Mouse (Mus musculus) hindbrain, embryonic 15.5 days (tissue): Measurements from ENCODE around the gene Rala. TPM values are rescaled to one million over a fixed set of nuclear protein-coding genes. Genes with fewer than 3 reads are reported as not detected.

Experiments used
- ATAC-seq: fragments of 200-750 bp; cut with Nextera tagmentation; 2 replicates; pipeline ENCODE4 v1.8.0; 2017; ENCODE audit warnings: low read depth, moderate number of reproducible peaks, moderate TSS enrichment; ENCODE audit not compliant: low FRiP score
- H3K27ac ChIP-seq: fragments of 300-500 bp; sonication (generic); replicated peaks from 2 replicates; pipeline ENCODE4 v1.5.1; 2015; ENCODE audit warnings: mild to moderate bottlenecking, inconsistent platforms
- H3K27me3 ChIP-seq: fragments of 300-500 bp; sonication (generic); 2 replicates; pipeline ENCODE4 v1.6.1; 2015; ENCODE audit warnings: control low read depth, inconsistent platforms
- H3K36me3 ChIP-seq: fragments of 300-500 bp; sonication (generic); 2 replicates; pipeline ENCODE4 v1.6.1; 2015; ENCODE audit warnings: control low read depth, inconsistent platforms
- H3K4me1 ChIP-seq: fragments of 300-500 bp; sonication (generic); replicated peaks from 2 replicates; pipeline ENCODE4 v1.6.1; 2015; ENCODE audit warnings: control low read depth, inconsistent platforms
- H3K4me2 ChIP-seq: fragments of 300-500 bp; sonication (generic); 2 replicates; pipeline ENCODE4 v1.6.1; 2015; ENCODE audit warnings: moderate library complexity, mild to moderate bottlenecking, inconsistent platforms
- H3K4me3 ChIP-seq: fragments of 300-500 bp; sonication (generic); 2 replicates; pipeline ENCODE4 v1.5.1; 2015; ENCODE audit warnings: mild to moderate bottlenecking, inconsistent platforms
- H3K9ac ChIP-seq: fragments of 300-500 bp; sonication (generic); 2 replicates; pipeline ENCODE4 v1.6.1; 2015; ENCODE audit warnings: inconsistent platforms
- H3K9me3 ChIP-seq: fragments of 300-500 bp; sonication (generic); 2 replicates; pipeline ENCODE4 v1.6.1; 2016; ENCODE audit warnings: control low read depth, inconsistent platforms
- WGBS: fragments of 180-500 bp; shearing (Covaris S2); methylation state at CpG from one replicate; pipeline ENCODE4 v1.1.7; 2015; 5-methylcytosine and 5-hydroxymethylcytosine counted together
- polyA plus RNA-seq: library from polyadenylated mRNA; unstranded; fragments of >200 nt; fragmentation: Nextera tagmentation; extraction: Ambion mirVana; gene quantifications from 2 replicates; pipeline ENCODE4 v1.2.1, GENCODE M21; 2015

The Rala gene
- polyA plus RNA-seq, 1 experiment from 2014 or later: 232 TPM

DNA sequence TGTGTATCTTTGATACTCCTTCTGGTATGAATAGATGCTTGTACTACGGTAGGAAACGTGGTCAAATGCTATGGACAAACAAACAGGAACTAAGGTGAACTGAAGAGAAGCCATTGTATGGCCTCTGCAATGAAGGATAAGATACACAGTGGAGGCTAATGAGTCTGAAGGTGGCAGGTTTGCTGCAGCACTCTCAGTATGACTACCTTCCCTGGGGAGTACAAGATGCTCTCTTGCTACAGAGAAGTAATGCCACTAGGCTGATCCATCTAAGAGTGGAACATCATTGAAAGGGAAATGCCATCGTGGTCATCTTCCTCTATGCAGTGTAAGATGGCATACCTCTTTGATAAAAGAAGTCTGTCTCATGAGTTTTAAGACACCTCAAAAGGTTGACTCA is 111.1 kb downstream of the Rala start:
- H3K4me1 ChIP-seq: no peaks in the 10 kb centered on the region
- no peaks in the 10 kb centered on the region for H3K9me3 ChIP-seq
- H3K27ac ChIP-seq: no peak overlapping the region
- H3K4me3 ChIP-seq: no peak overlapping the region
- no peaks in the 10 kb centered on the region for H3K36me3 ChIP-seq
- no peak overlapping the region for H3K9ac ChIP-seq
- no peaks in the 10 kb centered on the region for H3K27me3 ChIP-seq
- H3K4me2 ChIP-seq: no peak overlapping the region
- no peak for ATAC-seq
- 87% methylated on average over 3 of the region's 3 CpGs for WGBS

Other genes starting within 250 kb of the Rala start
- gene Mplkip, start 249.0 kb downstream of the Rala start, polyA plus RNA-seq: 39.7 and 42.1 TPM in 2 replicates
- 2.6 and 3.1 TPM in 2 replicates for gene Sugct, start 248.7 kb downstream of the Rala start, polyA plus RNA-seq
- gene Cdk13, start 139.1 kb downstream of the Rala start, polyA plus RNA-seq: 13.8 and 15.7 TPM in 2 replicates
- 70.9 and 80.6 TPM in 2 replicates for gene Yae1d1, start 49.1 kb upstream of the Rala start, polyA plus RNA-seq